Mouse (Mus musculus) CH12.LX (cell line): ENCODE results near the gene Brca1. TPM values are rescaled to one million over a fixed set of nuclear protein-coding genes. Genes with fewer than 3 reads are reported as not detected.
"Not testable (repeated sequence)": the region's sequence is repeated elsewhere in the genome, so short reads cannot be mapped to it uniquely, and the experiment has no call there.

ENCODE experiments used
- DNase-seq: peaks from one replicate; pipeline ENCODE4 v3.0.0-alpha.2; 2013; ENCODE audit errors: extremely low read depth
- H3K27ac ChIP-seq: 2 replicates; pipeline ENCODE4 v1.5.1; 2012; ENCODE audit warnings: low read depth, mild to moderate bottlenecking, control low read depth, moderate library complexity; ENCODE audit not compliant: insufficient read depth
- H3K27me3 ChIP-seq: replicated peaks from 2 replicates; pipeline ENCODE3; 2012; ENCODE audit warnings: inconsistent platforms
- H3K36me3 ChIP-seq, 2 experiments: replicated peaks in 1 of 2; 2 replicates each; pipeline versions ENCODE3 to v1.6.1; 2012; ENCODE audit warnings: inconsistent platforms in 1 of 2, low read length in 1 of 2, mild to moderate bottlenecking in 1 of 2, mixed read lengths in 1 of 2, moderate library complexity in 1 of 2; ENCODE audit not compliant: control insufficient read depth in 1 of 2, insufficient read depth in 1 of 2
- H3K4me1 ChIP-seq, 2 experiments: 2 replicates each; pipeline ENCODE4 v1.6.1; 2012; ENCODE audit warnings: inconsistent platforms in 1 of 2, moderate library complexity in 1 of 2; ENCODE audit not compliant: insufficient read depth in 2 of 2, control insufficient read depth in 1 of 2
- H3K4me2 ChIP-seq: 2 replicates; pipeline ENCODE4 v1.6.1; 2012; ENCODE audit warnings: low read depth, mild to moderate bottlenecking, control low read depth; ENCODE audit not compliant: poor library complexity, insufficient read depth, severe bottlenecking
- H3K4me3 ChIP-seq, 3 experiments: fragments of 150-350 bp in 1 of 3; sonication (generic) in 1 of 3; replicated peaks in 1 of 3; 2 replicates each; pipeline versions ENCODE3 to v1.5.1; 2011 to 2012; ENCODE audit warnings: low read depth in 2 of 3, low read length in 2 of 3, mild to moderate bottlenecking in 2 of 3, moderate library complexity in 2 of 3, control low read depth in 1 of 3, improper control_type of control experiment in 1 of 3, inconsistent platforms in 1 of 3, mixed read lengths in 1 of 3; ENCODE audit not compliant: poor library complexity in 1 of 3
- H3K79me2 ChIP-seq: replicated peaks from 2 replicates; pipeline ENCODE4 v1.6.1; 2012; ENCODE audit warnings: mild to moderate bottlenecking, moderate library complexity; ENCODE audit not compliant: control insufficient read depth, poor library complexity, insufficient read depth, severe bottlenecking; ENCODE audit errors: extremely low read depth
- H3K9ac ChIP-seq: 2 replicates; pipeline ENCODE4 v1.6.1; 2012; ENCODE audit warnings: low read depth, mild to moderate bottlenecking, control low read depth, moderate library complexity; ENCODE audit not compliant: insufficient read depth
- H3K9me3 ChIP-seq: replicated peaks from 2 replicates; pipeline ENCODE3; 2012; ENCODE audit warnings: low read length, inconsistent platforms, mixed read lengths
- CHD2 ChIP-seq: IDR thresholded peaks from 2 replicates; pipeline ENCODE4 v1.6.1; 2011; ENCODE audit warnings: low read length, improper control_type of control experiment
- HCFC1 ChIP-seq: IDR thresholded peaks from 2 replicates; pipeline ENCODE4 v1.6.1; 2012; ENCODE audit warnings: low read depth, mild to moderate bottlenecking, inconsistent platforms, low read length, improper control_type of control experiment
- JUN ChIP-seq: IDR thresholded peaks from 2 replicates; pipeline ENCODE4 v1.6.1; 2011; ENCODE audit warnings: low read depth, mild to moderate bottlenecking, low read length, improper control_type of control experiment, moderate library complexity; ENCODE audit not compliant: insufficient read depth
- MAFK ChIP-seq: IDR thresholded peaks from 2 replicates; pipeline ENCODE4 v1.6.1; 2011; ENCODE audit warnings: low read length, improper control_type of control experiment; ENCODE audit not compliant: insufficient replicate concordance
- MAZ ChIP-seq: IDR thresholded peaks from 2 replicates; pipeline ENCODE4 v1.6.1; 2012; ENCODE audit warnings: low read depth, mild to moderate bottlenecking, inconsistent platforms, low read length, improper control_type of control experiment, moderate library complexity
- MEF2A ChIP-seq: IDR thresholded peaks from 2 replicates; pipeline ENCODE4 v1.6.1; 2014; ENCODE audit warnings: low read depth, mild to moderate bottlenecking, inconsistent platforms, low read length, improper control_type of control experiment, borderline replicate concordance
- MXI1 ChIP-seq: IDR thresholded peaks from 2 replicates; pipeline ENCODE4 v1.6.1; 2011; ENCODE audit warnings: mild to moderate bottlenecking, low read depth, low read length, improper control_type of control experiment
- NELFE ChIP-seq: IDR thresholded peaks from 2 replicates; pipeline ENCODE4 v1.6.1; 2011; ENCODE audit warnings: low read depth, low read length, improper control_type of control experiment
- PAX5 ChIP-seq: IDR thresholded peaks from 2 replicates; pipeline ENCODE4 v1.6.1; 2012; ENCODE audit warnings: low read length, inconsistent platforms, mixed read lengths
- POLR2AphosphoS2 ChIP-seq: IDR thresholded peaks from 2 replicates; pipeline ENCODE4 v1.6.1; 2011; ENCODE audit warnings: low read depth, low read length, improper control_type of control experiment
- SIN3A ChIP-seq: IDR thresholded peaks from 2 replicates; pipeline ENCODE4 v1.6.1; 2012; ENCODE audit warnings: low read length, improper control_type of control experiment, inconsistent platforms
- TBP ChIP-seq: conservative IDR thresholded peaks from 2 replicates; pipeline ENCODE4 v1.6.1; 2011; ENCODE audit warnings: low read depth, low read length, improper control_type of control experiment
- ZC3H11A ChIP-seq: IDR thresholded peaks from 2 replicates; pipeline ENCODE4 v1.6.1; 2012; ENCODE audit warnings: low read depth, mild to moderate bottlenecking, inconsistent platforms, low read length, improper control_type of control experiment
- ZNF384 ChIP-seq: IDR thresholded peaks from 2 replicates; pipeline ENCODE4 v1.6.1; 2012; ENCODE audit warnings: low read depth, low read length, improper control_type of control experiment, inconsistent platforms
- dilution Hi-C: fragments of 300-500 bp; cut with MboI; formaldehyde crosslinking; loops from 2 replicates; pipeline ENCODE4 v1.14.3; 2020; ENCODE audit warnings: low sequenced_read_pairs; ENCODE audit not compliant: extremely low pct_unique_long_range_greater_than_20kb, extremely low pct_ligation_motif_present
- in situ Hi-C: fragments of 300-500 bp; cut with MboI; formaldehyde crosslinking; loops from 3 replicates; pipeline ENCODE4 v1.14.3; 2019; ENCODE audit warnings: low sequenced_read_pairs, low pct_ligation_motif_present, low pct_unique_long_range_greater_than_20kb, mixed read lengths
- polyA plus RNA-seq: library from polyadenylated mRNA; unstranded; fragments of >175 nt; gene quantifications from 2 replicates; pipeline ENCODE4 v1.2.1, GENCODE M21; 2012; ENCODE audit warnings: low read depth; ENCODE audit not compliant: insufficient read length
- total RNA-seq, 2 experiments: library from RNA; depleted of rRNA; stranded (reverse); fragments of 300-350 nt in 1 of 2; fragments of >200 nt in 1 of 2; gene quantifications; 2 replicates each; pipeline ENCODE4 v1.2.3; 2012 to 2014

Gene Brca1
- total and polyA plus RNA-seq, 3 experiments: 31.3 to 37.5 (median 33.0) TPM

DNA sequence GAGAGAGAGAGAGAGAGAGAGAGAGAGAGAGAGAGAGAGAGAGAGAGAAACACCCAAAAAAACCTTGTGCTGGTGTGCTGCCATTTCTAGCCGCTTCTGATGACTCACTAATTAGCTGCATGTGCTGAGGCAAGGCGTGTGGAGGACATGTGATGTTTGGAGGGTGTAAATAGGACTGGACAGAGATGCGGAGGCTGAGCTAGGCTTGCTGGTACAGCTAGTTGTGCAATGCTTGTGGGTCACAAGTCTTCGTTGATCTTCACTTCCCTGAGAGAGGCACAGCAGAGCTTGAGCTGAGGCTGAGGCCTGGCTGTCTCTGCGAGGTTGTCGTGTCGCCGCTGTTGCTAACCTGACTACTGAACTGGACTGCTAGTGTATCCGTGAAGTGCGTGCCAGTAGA, 35.9 kb upstream of the Brca1 start:
- no peaks in the 10 kb centered on the region for H3K79me2 ChIP-seq
- H3K36me3 ChIP-seq: peaks cover 32 to 57% of the 10 kb centered on the region in 2 experiments
- peaks cover 6 to 16% of the 10 kb centered on the region in 2 experiments for H3K4me1 ChIP-seq
- dilution Hi-C loops: no loop called here
- no peak for DNase-seq
- no peak overlapping the region for H3K4me3 ChIP-seq
- H3K4me2 ChIP-seq: no peak overlapping the region
- no peaks in the 10 kb centered on the region for H3K9me3 ChIP-seq
- in situ Hi-C loops: no loop called here
- no peaks in the 10 kb centered on the region for H3K27me3 ChIP-seq
- no peak overlapping the region for H3K9ac ChIP-seq
- H3K27ac ChIP-seq: no peak overlapping the region
- TF ChIP-seq TBP (no peak), MEF2A (no peak), PAX5 (no peak), ZNF384 (no peak), SIN3A (no peak), MXI1 (no peak)

DNA sequence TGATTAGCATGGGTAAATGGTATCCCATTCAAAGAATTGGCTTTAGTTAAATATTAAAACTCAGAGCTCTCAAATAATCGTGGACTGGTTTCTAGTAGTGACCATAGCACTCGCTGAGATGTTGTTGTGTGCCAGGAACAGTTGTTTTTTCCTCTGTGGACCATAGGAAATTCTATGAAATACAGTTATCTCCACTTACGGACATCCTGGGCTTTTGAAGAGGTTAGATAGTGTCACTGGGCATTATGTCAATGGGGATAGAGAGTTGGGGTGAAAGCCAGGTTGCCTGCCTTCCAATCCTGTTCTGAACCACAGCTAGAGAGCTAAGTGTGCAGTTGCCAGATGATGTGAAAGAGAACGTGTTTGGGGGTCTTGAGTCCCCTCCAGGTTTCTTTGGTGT, 34.0 kb upstream of the Brca1 start:
- no peak for DNase-seq
- dilution Hi-C loops: no loop called here

DNA sequence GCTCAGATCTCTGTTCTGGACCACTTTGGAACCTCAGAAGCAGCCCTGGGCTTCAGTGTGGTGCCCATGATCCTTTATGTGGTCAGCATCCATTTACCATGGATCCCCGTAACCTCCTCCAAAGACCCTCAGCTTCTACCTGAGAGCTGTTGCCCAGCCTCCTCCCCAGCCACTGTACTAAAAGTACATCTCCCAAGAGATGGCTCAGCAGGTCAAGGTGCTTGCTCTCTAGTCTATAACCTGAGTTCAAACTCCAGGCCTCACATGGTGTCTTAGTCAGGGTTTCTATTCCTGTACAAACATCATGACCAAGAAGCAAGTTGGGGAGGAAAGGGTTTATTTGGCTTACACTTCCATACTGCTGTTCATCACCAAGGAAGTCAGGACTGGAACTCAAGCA, 33.3 kb upstream of the Brca1 start:
- H3K4me3 ChIP-seq, H3K9ac ChIP-seq, in situ Hi-C loops, dilution Hi-C loops, H3K79me2 ChIP-seq, H3K4me2 ChIP-seq, H3K27me3 ChIP-seq, H3K27ac ChIP-seq, DNase-seq, H3K9me3 ChIP-seq: not testable (repeated sequence)
- Histone ChIP-seq H3K4me1 (peaks cover 6 to 34% of the 10 kb centered on the region in 2 experiments), H3K36me3 (peaks cover 26 to 51% of the 10 kb centered on the region in 2 experiments)

More for the DNA sequence above, 34.0 kb upstream of the Brca1 start:
- peaks cover 6 to 29% of the 10 kb centered on the region in 2 experiments for H3K4me1 ChIP-seq
- peaks cover 28 to 51% of the 10 kb centered on the region in 2 experiments for H3K36me3 ChIP-seq
- no peak overlapping the region for H3K27ac ChIP-seq
- no peak overlapping the region for H3K4me3 ChIP-seq
- TF ChIP-seq CHD2 (no peak), PAX5 (no peak), MAFK (no peak), NELFE (no peak), MAZ (no peak), ZC3H11A (no peak), POLR2AphosphoS2 (no peak), HCFC1 (no peak), JUN (no peak)
- TF ChIP-seq, all 38 proteins: peak for 0
- in situ Hi-C loops: no loop called here
- H3K79me2 ChIP-seq: no peaks in the 10 kb centered on the region
- H3K27me3 ChIP-seq: no peaks in the 10 kb centered on the region
- H3K9me3 ChIP-seq: no peaks in the 10 kb centered on the region
- no peak overlapping the region for H3K9ac ChIP-seq
- H3K4me2 ChIP-seq: no peak overlapping the region
